Mouse (Mus musculus) liver, adult 2 months (tissue): ENCODE data around the gene Tuba1a. TPM values are rescaled to one million over a fixed set of nuclear protein-coding genes. Genes with fewer than 3 reads are reported as not detected.
"Not testable (repeated sequence)": the region's sequence is repeated elsewhere in the genome, so short reads cannot be mapped to it uniquely, and the experiment has no call there.

Experiments used
- DNase-seq: peaks from one replicate; pipeline ENCODE4 v3.0.0-alpha.2; 2011; ENCODE audit warnings: low read depth, low spot score; ENCODE audit errors: extremely low read depth
- H3K27ac ChIP-seq: fragments of 200-500 bp; replicated peaks from 2 replicates; pipeline ENCODE4 v1.5.1; 2012; ENCODE audit warnings: low read depth, mild to moderate bottlenecking, control low read depth, inconsistent platforms, low read length; ENCODE audit not compliant: insufficient read depth
- H3K27me3 ChIP-seq: fragments of 200-500 bp; 2 replicates; pipeline ENCODE4 v1.6.1; 2012; ENCODE audit warnings: mild to moderate bottlenecking, moderate library complexity, low read length, inconsistent platforms; ENCODE audit not compliant: control insufficient read depth, insufficient read depth
- H3K36me3 ChIP-seq: fragments of 200-500 bp; 2 replicates; pipeline ENCODE4 v1.6.1; 2012; ENCODE audit warnings: low read length, inconsistent platforms; ENCODE audit not compliant: control insufficient read depth, insufficient read depth
- H3K4me1 ChIP-seq: fragments of 200-500 bp; 2 replicates; pipeline ENCODE4 v1.6.1; 2011; ENCODE audit warnings: low read length; ENCODE audit not compliant: control insufficient read depth, insufficient read depth
- H3K4me3 ChIP-seq: fragments of 200-500 bp; 2 replicates; pipeline ENCODE4 v1.5.1; 2011; ENCODE audit warnings: low read depth, mild to moderate bottlenecking, control low read depth, low read length, moderate library complexity; ENCODE audit not compliant: insufficient read depth
- H3K79me2 ChIP-seq: fragments of 200-500 bp; 2 replicates; pipeline ENCODE4 v1.6.1; 2012; ENCODE audit warnings: inconsistent platforms, mild to moderate bottlenecking, low read length, moderate library complexity; ENCODE audit not compliant: control insufficient read depth, insufficient read depth
- H3K9ac ChIP-seq: fragments of 200-500 bp; 2 replicates; pipeline ENCODE4 v1.6.1; 2012; ENCODE audit warnings: low read depth, mild to moderate bottlenecking, control low read depth, inconsistent platforms, low read length
- CTCF ChIP-seq: fragments of 200-500 bp; IDR thresholded peaks from 2 replicates; pipeline ENCODE4 v1.5.1; 2011; ENCODE audit warnings: low read depth, low read length, control low read depth
- POLR2A ChIP-seq: fragments of 200-500 bp; IDR thresholded peaks from 2 replicates; pipeline ENCODE4 v1.6.1; 2011; ENCODE audit warnings: low read length, control low read depth; ENCODE audit not compliant: insufficient read depth; ENCODE audit errors: extremely low read depth
- WGBS: fragments of 180-500 bp; shearing (Covaris S2); methylation state at CpG from one replicate; pipeline ENCODE4 v1.1.7; 2018; 5-methylcytosine and 5-hydroxymethylcytosine counted together
- polyA plus RNA-seq: library from polyadenylated mRNA; depleted of rRNA; stranded (reverse); fragments of >200 nt; gene quantifications from 2 replicates; pipeline ENCODE4 v1.2.3, GENCODE M21; 2012
- total RNA-seq: library from RNA; depleted of rRNA; stranded (reverse); fragments of >200 nt; gene quantifications from 2 replicates; pipeline ENCODE4 v1.2.3, GENCODE M21; 2014

Tuba1a gene
- total and polyA plus RNA-seq, 2 experiments, result 8.4 to 13.7 TPM

GRCm38 (mm10) chr15:98973015-98973614 is 19.6 kb upstream of the Tuba1a start:
- no peak for TF ChIP-seq POLR2A
- no peak for TF ChIP-seq CTCF
- 86% methylated on average over 9 of the region's 9 CpGs for WGBS
- Histone ChIP-seq H3K4me3 (no peak overlapping the region), H3K79me2 (no peaks in the 10 kb centered on the region), H3K27ac (no peak overlapping the region), H3K27me3 (no peaks in the 10 kb centered on the region), H3K9ac (no peak overlapping the region), H3K4me1 (peaks cover 2% of the 10 kb centered on the region; the same call in 1 of the 2 replicates), H3K36me3 (no peaks in the 10 kb centered on the region)
- DNase-seq, result no peak

GRCm38 (mm10) chr15:98971576-98972320 is 18.2 kb upstream of the Tuba1a start:
- not testable (repeated sequence) for H3K36me3 ChIP-seq, H3K4me1 ChIP-seq, H3K9ac ChIP-seq, H3K4me3 ChIP-seq, DNase-seq, H3K27me3 ChIP-seq, H3K79me2 ChIP-seq, H3K27ac ChIP-seq
- WGBS, result 77% methylated on average over 15 of the region's 15 CpGs

GRCm38 (mm10) chr15:98971111-98971510 is 17.6 kb upstream of the Tuba1a start:
- Histone ChIP-seq H3K4me1 (peaks cover 2% of the 10 kb centered on the region; the same call in 1 of the 2 replicates), H3K27ac (no peak overlapping the region), H3K79me2 (no peaks in the 10 kb centered on the region), H3K4me3 (no peak overlapping the region), H3K9ac (no peak overlapping the region), H3K27me3 (no peaks in the 10 kb centered on the region), H3K36me3 (no peaks in the 10 kb centered on the region)
- DNase-seq, result no peak
- WGBS, result 72% methylated on average over 4 of the region's 4 CpGs
- TF ChIP-seq CTCF (no peak), POLR2A (no peak)

- Histone ChIP-seq H3K36me3 (no peaks in the 10 kb centered on the region), H3K9ac (no peak overlapping the region), H3K4me3 (no peak overlapping the region), H3K27ac (no peak overlapping the region), H3K4me1 (peaks cover 2% of the 10 kb centered on the region; the same call in 1 of the 2 replicates), H3K27me3 (no peaks in the 10 kb centered on the region), H3K79me2 (no peaks in the 10 kb centered on the region)
- TF ChIP-seq POLR2A, result no peak
- TF ChIP-seq CTCF, result no peak
- 39% methylated on average over 16 of the region's 16 CpGs for WGBS
- no peak for DNase-seq
Measured at GRCm38 (mm10) chr15:98969372-98970101, 16.0 kb upstream of the Tuba1a start.

- TF ChIP-seq POLR2A, result no peak
- no peak for TF ChIP-seq CTCF
- peaks cover 2% of the 10 kb centered on the region; the same call in 1 of the 2 replicates for H3K4me1 ChIP-seq
- no peak overlapping the region for H3K9ac ChIP-seq
- no peaks in the 10 kb centered on the region for H3K79me2 ChIP-seq
- H3K27me3 ChIP-seq, result no peaks in the 10 kb centered on the region
- no peak overlapping the region for H3K27ac ChIP-seq
- no peak overlapping the region for H3K4me3 ChIP-seq
- 71% methylated on average over 12 of the region's 12 CpGs for WGBS
- no peak for DNase-seq
- H3K36me3 ChIP-seq, result no peaks in the 10 kb centered on the region
Measured at GRCm38 (mm10) chr15:98968701-98969371, 15.3 kb upstream of the Tuba1a start.
